Mouse (Mus musculus) kidney, postnatal 10 days (tissue): ENCODE measurements around the gene Cdc14a.

Experiments used
- DNase-seq: peaks from one replicate; pipeline ENCODE4 v3.0.0; 2021; ENCODE audit warnings: mixed read lengths

Gene Cdc14a

DNA sequence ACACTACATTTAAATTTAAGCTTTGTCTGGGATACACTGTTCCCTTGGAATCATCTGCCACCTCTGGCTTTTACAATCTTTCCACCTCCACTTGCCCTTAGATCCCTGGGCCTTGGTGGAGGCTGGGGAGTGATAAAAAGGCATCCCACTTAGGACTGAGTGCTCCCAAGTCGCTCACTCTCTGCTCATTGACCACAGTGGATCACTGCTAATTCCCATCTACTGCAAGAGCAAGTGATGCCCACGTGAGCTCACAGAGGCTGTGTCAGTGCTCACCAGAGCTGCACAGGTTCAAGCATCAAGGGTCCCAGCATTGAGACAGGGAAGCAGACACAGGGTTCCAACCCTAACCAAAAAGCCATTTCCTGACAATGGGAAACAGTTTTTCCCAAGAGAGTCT is 98.3 kb downstream of the Cdc14a start:
- DNase-seq = no peak

DNA sequence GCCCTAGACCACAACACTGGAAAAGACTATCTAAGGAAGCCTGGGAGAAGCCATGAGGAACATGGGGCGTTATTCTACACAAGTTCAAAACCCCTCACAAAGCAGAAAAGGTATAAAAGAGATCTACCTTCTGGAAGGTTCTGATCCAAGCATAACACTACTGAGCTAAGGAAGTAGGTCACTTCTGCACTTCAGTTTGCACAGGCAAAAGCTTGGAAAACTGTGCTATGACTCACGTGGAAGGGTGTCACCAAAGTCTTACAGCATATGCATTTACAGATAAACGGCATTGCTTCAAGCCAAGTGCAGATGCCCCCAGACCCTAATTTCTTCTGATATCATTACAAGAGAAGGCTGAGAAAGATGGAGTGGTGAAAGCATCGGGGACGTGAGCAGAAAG is 104.1 kb downstream of the Cdc14a start:
- no peak for DNase-seq

DNA sequence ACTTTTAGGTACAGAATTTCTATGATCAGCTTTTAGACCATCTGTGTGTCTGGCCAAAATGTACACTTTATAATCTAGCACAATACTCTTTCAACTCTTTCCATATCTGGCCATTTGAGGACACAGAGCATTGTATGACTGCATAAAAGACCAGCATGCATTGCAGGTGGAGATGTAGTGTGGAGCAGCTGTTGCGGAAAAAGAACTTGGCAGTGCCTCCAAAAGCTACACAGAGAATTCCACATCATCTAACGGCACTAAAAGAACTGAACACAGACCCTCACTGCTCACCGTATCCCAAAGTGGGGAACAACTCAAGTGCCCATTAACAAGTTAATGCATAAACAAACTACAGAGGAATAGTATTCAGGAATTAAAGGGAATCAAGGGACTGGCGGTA is 112.0 kb downstream of the Cdc14a start:
- no peak for DNase-seq

DNA sequence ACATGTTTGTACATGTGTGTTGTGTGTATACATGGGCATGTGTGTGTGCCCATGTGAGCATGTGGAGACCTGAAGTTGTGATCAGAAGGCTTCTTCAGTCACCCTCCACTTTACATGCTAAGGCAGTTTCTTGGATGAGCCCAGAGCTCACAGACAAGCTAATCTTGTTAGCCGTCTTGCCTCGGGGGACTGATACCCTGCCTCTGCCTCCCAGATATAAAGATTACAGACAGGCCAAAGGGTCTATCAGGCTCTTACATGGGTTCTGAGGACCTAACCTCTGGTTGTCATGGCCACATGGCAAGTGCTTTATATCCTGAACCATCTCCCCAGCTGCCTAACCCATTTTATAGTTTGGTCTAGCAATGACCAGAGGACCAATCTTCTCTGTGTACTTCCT is 112.7 kb downstream of the Cdc14a start:
- DNase-seq = no peak

DNA sequence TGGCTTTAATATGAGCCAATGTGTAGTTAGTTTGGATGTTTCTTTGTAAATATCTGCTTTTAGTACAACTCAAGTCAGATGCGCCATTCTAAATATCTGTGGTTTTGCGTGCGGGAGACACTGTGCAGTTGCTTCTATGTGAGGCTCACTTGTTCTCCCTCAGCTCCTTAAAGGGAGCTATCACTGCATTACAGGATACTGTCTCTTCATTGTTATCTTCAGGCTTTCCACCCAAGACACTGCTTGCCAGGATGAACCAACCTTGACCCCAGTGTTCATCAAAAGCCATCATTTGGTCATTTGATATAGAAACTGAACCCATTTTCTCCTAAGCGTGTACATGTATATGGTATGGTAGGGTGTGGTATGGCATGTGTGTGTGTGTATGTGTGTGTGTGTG is 113.2 kb downstream of the Cdc14a start:
- DNase-seq = no peak

DNA sequence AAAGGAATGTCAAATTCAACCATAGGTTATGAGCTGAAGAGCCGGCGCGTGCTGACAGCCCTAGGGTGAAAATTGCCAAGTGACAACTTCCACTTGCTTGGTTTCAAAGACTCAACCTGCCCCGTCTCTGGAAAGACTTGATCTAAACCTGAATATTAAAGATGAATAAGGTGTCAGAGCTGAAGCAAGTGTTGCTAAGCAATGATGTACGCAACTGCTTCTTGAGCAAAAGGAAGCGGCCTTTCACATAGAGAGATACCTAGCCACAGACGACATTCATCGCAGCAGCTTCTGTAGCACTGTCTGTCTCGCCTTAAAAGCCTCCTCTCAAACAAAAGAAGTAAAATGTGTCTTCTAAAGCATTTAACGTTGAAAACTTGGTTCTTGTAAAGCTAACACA is 113.8 kb downstream of the Cdc14a start:
- DNase-seq = no peak

DNA sequence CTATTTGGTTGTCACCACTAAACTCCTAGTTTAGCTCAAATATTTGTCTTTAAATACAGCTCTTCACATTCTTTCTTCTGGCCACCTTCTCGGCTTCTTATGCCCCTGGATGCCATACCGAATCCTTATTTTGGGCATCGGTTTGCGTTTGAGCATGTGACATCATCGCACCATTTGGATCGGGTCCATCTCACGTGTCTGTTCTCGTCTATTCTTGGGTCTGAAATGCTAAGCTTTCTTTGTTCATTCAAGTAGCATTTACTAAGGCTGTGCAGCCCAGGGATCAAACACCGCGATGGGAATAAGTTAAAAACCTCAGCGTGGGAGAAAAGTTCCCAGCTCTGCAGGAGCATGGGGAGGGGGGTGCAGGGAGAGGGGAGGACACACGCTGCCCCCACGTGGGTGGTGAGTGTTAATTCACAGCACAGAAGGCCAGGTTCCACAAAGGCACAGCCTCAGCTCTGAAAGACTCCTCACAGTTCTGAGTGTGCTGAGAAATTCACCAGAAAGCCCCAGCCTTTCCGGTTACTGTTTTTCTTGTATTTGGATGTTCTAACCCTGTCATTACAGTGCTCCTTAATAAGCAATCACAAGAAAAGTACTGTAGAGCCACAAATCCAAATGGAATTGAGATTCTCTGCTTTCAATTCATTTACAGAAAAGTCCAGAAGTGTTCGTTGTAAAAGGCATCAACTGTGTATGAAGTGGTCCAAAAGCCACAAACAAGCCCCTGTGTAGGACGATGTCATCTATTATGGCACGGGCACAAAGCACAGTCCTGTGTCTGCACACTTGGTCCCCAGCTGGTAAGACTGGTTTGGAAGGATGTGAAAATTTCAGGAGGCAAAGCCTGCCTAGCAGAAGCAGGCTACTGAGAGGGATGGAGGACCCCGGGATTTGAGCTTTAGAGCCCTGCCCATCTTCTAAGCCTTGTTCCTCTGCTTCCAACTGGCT is 118.8 kb downstream of the Cdc14a start:
- no peak for DNase-seq

DNA sequence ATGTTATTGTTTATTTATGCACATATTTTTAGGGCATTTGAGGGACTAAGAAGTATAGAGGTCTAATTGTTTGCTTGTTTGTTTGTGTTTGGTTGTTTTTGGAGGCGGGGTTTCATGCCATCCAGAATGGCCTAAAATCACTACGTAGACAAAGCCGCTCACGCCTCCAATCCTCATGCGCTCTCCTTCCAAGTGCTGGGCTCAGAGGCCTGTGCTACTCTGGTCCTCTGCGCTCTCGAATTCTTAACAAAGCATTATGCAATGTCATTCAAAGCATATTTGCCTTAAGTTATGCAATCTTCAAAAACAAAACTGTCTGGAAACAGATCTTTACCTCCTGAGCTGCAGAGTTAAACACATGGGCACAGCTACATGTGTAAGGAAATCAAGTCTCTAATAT is 121.3 kb downstream of the Cdc14a start:
- DNase-seq = no peak

DNA sequence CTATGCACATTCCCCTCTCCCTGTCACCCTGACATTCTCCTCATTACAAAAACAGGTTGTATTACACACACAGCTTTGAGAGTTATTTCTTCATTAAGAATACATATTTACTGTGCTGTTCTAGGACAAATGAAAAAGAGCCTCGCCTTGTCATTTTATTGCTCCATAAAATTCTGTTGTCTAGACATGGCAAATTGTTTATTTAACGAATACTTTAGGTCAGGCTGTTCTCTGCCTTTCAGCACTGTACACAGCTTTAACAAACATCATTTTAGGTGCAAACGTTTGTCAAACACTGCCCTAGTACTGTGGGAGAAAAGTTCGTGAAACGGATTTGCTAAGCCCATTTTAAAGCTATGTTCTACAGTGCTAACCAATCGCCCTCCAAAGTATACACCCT is 122.1 kb downstream of the Cdc14a start:
- DNase-seq = no peak

DNA sequence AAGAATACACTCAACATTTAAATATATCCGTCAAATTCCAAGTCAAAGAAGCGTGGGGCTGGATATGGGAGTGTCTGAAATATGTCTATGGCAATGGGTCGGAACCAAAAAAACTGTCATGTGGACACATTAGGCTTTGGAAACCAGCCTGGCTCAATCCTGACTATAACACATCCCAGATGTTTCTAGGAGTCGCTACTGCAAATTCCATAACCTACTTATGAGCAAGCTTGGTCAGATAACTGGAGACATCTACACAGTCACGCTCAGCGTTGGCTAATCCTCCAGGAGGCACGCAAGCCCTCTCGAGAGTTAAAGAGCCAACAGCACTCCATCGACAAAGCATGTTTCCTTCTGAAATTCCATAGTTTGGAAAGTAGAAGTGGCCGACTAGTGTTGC is 125.1 kb downstream of the Cdc14a start:
- DNase-seq = peak; percentile 16

DNA sequence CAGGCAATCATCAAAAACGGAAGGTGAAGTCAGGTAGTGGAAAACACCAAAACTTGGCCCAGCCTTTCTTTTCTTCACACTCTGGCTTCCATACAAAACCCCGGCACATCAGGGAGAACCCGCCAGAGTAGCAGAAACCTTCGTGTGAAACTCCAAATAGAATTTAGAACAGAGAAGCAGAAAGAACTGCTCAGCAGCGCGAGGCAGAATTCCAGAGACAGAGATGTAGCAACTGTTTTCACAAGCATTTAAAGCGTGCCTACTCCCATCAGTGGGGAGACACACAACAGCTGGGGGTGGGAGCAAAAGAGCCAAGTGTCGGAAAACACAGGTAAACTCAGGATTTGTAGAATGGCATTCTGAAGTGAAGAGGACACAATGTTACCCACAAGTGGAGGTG is 125.8 kb downstream of the Cdc14a start:
- no peak for DNase-seq

DNA sequence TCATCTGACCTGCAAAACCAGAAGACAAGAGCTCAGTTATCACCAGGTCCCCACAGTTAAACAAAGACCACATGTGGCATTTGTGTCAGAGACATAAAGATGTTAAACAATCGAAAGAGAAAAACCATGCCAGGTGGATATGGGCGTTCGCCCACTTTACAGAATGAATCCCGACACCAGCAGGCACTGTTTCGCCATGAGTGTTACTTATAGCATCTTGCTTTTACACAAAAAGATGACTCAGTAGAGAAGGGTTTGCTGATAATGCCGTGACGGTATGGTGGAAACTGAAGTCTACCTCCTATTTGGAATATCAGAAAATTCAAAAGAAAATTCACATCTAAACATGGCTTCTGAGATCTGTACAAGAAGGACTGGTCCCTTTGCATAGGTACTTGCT is 126.7 kb downstream of the Cdc14a start:
- no peak for DNase-seq

DNA sequence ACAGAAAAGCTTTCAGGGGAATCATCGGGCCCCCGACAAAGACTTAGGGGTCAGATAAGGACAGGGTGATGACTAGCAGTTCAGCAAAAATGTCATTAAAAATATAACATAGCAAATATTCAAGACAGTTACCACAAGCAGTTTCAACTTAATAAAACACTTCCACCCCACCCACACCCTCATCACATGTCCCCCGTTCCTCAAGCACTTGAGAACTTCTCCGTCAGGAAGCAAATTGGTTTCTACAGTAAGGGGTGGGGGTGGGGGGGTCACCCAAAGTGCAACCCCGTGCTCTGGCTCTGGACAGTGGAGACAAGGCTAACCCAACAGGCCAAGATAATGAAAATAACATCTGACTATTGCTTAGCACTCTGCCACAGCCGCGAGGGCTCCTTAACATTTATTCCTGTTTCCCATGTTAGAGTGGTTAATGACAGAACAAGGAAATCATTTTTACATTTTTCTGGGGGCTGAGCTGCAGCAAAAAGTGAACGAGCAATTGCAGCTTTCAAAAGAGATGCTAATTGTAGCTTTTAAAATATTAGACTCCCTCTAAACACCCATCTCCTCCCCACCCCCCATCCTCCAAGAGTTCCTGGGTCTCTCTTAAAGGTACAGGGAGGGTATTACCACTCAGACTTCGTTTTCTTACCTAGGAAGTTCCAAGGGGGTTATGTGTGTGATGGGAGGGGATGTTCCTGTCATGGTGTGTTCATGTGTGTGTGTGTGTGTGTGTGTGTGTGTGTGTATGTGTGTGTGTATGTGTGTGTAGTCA is 133.6 kb downstream of the Cdc14a start:
- no peak for DNase-seq

DNA sequence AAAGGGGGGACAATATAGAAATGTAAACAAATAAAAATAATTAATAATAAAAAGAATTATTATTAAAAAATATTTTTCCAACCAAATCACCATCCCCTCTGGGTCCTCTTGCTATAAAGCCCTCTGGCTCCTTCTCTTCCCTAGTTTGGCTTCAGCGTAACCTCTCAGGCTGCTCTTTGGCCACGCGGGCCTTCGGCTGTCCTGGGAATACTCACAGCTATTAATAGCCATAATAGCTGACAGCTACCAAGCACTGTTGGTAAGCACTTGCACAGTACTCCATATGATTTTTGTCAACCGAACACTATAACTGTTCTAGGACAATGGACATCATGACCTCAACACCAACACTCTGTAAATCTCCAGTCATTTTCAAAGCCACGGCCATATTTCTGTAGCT is 135.0 kb downstream of the Cdc14a start:
- peak; percentile 39 for DNase-seq

DNA sequence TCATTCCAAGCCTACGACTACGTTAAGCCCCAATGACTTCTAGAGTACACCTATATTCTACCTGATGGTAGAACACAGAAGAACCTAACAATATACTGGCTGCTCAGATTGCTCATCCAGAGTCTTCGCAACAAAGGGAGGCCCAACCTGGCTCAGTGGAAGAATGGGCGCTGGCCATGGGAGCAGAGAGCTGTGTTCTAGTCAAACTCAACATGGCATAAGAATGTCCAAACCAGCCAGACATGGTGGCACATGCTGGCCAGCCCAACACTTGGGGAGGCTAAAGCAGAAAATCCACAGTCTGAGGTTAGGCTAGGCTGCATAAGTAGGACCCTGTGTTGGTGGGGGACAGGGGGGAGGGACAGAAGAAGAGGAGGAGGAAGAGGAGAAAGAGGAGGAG is 139.1 kb downstream of the Cdc14a start:
- no peak for DNase-seq

DNA sequence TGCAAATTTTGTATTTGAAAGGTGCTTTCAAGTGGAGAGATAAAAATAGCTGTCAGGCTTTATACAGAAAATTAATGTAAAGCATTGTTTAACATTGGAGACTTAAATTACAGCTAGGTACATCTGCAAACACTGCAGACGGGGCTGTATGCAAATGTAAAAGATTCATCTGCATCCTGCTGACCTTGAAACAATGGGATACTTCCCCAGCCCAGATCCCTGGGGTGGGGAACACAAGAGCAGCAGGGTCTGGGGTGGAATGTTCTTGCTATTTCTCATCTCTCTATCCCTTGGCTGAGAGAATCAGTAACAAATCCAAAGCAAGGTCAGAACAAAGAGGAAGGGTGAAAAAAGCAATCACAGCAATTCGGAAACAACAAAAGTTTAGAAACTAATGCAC is 139.8 kb downstream of the Cdc14a start:
- no peak for DNase-seq

DNA sequence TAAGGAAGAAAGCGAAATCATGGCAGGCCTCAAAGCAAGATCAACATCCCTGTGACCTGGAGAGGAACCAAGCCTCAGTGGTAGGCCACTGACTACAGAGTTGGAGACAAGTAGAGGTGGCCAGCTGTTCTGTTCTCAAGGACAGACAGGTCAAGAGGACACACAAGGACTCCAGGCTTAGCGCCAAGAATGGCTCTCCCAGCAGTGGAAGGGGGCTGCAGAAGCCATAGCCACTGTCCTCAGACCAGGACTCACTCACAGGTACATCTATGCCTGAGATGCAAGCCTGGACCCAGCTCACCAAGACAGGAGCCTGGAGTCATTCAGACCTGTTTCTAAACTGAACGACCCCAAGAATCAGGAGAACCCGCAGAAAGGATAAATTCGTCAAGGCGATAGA is 142.2 kb downstream of the Cdc14a start:
- peak; percentile 15 for DNase-seq

DNA sequence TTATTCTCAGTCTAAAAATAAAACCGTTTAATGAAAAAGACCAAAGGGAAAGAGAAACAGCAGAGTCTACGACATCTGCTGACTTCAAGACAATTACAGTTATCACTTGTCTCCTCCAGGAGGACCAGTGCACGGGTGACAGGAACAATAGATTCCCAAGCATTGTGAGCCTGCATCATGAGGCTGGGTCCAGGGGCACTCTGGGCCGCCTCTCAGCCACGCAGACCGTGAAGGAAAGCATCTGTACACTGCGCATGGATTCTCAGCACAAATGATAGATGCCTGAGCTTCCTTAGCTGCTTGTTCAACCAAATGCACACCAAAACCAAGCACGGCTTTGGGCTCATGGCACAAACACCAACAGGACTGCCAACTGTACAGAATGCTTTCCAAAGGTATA is 146.7 kb downstream of the Cdc14a start:
- DNase-seq = no peak

DNA sequence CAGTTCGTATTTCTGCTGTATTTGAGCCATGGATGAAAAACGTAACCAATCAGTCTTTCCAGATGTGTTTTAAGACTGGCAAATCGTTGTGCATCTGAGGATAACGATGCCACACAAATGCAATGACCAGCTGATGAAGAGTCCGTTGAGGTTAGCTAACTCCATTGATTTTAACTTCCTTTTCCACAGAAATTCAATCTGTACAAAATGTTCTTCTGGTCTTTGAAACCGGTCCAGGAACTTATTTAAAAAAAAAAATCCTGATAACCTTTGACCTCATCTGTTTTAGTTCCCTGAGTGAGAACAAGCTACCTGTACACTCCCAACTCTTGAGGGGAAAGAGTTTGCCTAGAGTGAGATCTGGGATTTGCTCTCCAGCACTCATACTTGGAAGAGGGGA is 152.2 kb downstream of the Cdc14a start:
- no peak for DNase-seq

DNA sequence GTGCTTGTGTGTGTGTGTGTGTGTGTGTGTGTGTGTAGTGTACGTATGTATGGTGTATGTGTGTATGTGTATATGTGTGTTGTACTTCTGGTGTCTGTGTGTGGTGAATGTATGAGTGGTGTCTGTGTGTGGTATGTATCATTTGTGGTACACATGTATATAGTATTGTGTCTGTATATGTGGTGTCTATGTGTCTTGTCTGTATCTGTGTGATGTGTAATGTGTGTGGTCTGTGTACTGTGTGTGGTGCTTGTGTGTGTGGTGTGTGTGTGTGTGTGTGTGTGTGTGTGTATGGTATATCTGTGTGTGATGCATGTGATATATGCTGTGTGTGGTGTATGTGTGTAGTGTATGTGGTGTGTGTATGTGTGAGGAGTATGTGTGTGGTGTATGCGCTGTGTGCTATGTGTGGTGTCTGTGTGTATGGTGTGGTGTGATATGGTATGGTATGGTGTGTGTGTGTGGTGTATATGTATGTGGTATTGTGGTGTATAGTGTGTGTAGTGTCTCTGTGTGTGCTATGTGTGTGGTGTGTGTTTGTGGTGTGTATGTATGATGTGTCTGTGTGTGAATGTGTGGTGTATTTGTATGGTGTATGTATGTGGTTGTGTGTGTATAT is 156.7 kb downstream of the Cdc14a start:
- DNase-seq = no peak

DNA sequence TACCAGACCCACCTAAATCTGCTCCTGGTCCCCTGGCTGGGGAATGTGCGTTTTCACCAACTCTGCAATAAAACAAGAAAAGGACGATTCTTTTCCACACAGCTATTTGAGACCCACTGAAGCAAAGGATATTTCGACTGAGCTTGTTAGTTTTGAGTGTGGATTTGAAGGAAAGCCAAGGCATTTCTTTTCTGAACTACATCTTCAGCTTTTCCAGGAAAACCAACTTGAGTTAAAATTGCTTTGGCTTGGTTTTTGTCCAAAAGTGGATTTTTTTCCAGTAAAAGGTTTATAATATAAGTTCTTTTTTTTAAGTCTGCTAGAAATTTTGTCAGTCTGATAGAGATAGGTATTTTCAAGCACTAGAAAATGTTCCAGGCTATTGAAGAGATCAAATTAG is 157.5 kb downstream of the Cdc14a start:
- DNase-seq = no peak

DNA sequence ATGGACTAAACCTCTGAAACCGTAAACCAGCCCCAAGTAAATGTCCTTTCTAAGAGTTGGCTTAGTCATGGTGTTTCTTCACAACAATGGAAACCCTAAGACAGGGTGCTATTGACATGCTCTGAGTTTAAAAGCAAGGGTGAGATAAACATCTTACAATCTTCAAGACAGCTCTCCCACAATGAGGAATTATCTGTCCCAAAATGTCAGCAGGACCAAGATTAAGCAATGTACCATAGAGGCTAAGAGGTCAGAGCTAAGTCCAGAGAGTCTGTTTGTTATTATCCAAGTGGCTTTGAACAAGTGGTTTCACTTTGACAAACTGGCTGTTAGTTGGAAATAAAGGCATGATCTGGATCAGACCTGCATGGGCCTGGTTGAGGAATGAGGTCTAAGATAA is 159.9 kb downstream of the Cdc14a start:
- DNase-seq = no peak

DNA sequence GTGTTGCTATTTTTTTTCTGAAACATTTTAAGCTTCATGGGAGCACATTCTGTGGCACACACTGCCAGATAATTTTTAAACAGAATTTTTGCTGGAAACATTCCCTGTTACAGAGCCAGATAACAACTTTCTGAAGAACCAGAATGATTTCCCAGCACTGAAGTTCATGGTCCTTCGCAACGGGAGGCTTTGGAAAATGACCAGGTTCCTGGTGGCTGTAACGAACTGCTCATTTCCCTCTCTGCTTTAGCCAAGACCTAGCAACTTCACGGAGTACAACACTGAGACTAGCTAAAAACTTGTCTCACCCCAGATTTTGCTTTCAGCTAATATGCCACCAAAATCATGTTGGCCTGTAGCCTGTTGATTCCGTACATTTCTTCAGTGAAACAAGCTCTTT is 160.8 kb downstream of the Cdc14a start:
- DNase-seq = no peak

DNA sequence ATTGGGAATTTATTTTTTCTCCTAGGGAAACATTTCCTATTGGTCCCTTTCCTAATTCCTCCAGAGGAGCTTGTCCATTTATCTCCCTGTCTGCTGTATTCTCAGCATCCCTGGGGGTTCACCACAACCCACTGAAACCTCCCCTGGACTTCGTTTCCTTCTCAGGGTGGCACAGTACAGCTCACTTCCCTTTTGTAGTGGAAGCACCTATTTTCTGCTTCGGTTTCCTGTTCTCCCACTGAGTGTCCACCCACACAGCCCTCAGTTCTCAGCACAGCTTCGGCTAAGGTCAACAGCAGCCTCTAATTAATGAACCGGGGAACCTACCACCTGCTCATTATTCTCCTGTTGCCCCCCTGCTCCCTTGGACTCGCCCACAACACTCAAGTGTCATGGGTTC is 167.7 kb downstream of the Cdc14a start:
- no peak for DNase-seq
